Mouse (Mus musculus) lung, adult 18-20 months (tissue): ENCODE data around the gene Hist1h2ah.

Experiments
- DNase-seq, 2 experiments: peaks; one replicate each; pipeline ENCODE4 v3.0.0; 2022; ENCODE audit warnings: mixed read lengths in 2 of 2

The Hist1h2ah gene

DNA sequence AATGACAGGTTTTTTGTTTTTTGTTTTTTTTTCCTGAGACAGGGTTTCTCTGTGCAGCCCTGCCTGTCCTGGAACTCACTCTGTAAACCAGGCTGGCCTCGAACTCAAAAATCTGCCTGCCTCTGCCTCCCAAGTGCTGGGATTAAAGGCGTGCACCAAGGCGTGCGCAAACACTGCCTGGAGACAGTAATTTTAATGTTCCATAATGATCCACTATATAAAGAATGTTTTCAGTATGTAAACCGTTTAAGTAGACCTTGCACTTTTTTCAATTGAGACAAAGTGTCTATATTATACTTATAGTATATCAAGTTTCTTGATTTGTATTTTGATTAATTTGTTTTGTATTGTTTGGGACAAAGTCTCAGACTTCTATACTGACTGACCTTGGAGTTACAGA is 4.0 kb upstream of the Hist1h2ah start:
- no peak for DNase-seq

GRCm38 (mm10) chr13:22037415-22037814 is 2.0 kb upstream of the Hist1h2ah start:
- DNase-seq = no peak

DNA sequence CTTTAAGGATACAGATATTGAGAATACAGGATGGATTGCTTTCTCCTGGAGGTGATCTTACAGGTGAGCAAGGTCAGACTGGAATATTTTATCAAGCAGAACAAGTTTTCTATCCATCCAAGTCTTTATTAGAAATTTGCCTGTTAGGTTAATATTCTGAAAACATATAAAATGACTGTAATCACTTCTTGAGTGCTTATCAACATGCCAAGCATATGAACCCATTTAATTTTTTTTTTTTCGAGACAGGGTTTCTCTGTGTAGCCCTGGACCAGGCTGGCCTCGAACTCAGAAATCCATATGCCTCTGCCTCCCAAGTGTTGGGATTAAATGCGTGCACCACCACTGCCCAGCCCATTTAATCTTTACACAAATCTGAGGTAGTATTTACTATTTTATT is 1.6 kb upstream of the Hist1h2ah start:
- no peak for DNase-seq

DNA sequence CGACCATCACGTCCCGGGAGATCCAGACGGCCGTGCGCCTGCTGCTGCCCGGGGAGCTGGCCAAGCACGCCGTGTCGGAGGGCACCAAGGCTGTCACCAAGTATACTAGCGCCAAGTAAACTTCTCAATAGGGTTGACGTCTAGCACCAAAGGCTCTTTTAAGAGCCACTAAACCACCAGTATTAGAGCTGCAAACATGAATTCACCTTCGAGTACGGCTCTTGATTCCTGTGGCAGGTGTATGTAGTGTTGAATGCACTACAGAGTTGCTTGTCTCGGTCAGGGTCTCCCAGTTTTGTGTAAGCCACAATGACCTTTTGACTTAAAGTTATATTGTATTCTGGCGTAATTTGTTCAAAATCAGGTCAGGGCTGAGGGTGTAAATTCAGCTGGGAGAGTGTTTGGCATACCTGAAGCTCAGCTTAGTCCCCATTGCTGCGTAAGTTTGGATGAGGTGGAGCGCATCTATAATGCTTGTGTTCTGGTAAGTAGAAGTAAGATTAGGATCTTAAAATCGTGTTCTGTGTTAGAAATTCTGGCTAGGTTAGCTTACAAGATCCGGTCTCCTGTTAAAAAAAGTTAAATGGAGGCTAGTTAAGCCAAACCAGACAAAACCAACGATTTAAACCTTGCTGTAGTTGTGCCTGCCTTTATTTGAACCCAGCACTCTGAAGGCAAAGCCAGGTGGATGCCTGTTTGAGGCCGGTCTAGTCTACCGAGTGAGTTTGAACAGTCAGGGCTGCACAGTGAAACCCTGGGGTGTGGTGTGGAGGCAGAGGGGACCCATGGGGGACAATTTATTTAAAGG is 985 bp upstream of the Hist1h2ah start:
- no peak for DNase-seq

DNA sequence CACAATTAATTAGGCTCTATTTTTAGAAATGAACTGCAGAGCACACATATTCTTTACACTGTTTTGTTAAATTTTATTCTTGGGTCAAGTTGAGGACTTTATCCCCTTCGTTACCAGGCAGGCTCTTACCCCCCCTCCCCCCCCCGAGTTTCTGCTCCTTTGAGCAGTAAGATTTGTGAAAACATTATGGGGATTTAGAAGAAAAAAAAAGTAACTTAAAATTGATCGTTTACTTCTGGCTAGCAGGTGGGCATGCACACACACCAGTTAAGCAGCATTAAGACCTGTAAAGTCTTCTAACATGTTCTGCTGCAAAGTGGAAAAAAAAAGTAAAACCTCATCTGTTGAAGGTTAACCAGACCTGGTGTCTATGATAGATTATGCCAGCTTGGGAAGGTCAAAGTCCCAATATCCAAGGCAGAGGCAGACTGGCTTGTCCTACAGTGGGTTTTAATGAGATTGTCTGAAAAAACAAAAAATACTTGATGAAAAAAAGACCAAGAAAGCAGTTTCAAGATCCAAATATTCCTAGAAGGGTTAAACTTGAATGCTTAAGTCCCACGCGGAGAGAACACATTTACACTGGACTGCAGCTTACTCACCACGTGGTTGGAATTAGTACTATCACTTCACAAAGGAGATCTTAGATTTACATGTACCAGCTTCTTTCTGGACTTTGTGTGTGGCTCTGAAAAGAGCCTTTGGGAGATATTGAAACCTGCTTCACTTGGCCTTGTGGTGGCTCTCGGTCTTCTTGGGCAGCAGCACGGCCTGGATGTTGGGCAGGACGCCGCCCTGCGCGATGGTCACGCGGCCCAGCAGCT is 713 bp downstream of the Hist1h2ah start:
- no peak for DNase-seq

DNA sequence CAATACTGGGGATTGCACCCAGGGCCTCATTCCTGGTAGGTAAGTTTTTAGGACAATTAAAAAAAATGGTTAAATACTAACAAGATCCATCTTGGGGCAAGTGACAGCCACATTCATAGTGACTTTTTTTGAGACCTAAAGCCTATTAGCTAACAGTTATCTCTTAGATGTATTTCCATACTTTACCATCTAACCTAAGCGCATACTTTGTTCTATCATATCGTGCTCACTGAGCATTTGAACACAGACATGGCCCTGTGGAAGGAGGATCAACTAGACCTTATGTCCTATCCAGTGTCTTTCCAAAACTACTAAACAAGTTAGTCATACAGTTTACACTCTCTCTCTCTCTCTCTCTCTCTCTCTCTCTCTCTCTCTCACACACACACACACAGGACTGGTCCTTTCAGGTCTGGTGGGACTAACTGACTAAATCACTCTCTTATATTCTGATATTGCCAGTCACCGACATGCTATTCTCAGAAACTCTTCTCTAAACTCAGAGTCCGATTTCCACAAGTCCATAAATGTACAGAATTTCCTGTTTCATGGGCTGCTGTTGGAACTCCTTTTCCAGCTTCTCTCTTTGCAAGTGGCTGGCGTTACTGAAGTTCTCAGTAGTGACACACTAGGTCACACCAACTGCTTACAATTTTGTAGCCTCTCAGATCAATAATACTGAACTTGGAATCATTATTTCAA is 1.5 kb downstream of the Hist1h2ah start:
- DNase-seq = no peak

- DNase-seq = no peak
These were observed 4.9 kb downstream of the Hist1h2ah start for GRCm38 (mm10) chr13:22030493-22030892.

- no peak for DNase-seq
These were observed 5.4 kb downstream of the Hist1h2ah start for GRCm38 (mm10) chr13:22029928-22030327.

GRCm38 (mm10) chr13:22028673-22029460 is 6.5 kb downstream of the Hist1h2ah start:
- DNase-seq = peak; percentile 93 to 94

DNA sequence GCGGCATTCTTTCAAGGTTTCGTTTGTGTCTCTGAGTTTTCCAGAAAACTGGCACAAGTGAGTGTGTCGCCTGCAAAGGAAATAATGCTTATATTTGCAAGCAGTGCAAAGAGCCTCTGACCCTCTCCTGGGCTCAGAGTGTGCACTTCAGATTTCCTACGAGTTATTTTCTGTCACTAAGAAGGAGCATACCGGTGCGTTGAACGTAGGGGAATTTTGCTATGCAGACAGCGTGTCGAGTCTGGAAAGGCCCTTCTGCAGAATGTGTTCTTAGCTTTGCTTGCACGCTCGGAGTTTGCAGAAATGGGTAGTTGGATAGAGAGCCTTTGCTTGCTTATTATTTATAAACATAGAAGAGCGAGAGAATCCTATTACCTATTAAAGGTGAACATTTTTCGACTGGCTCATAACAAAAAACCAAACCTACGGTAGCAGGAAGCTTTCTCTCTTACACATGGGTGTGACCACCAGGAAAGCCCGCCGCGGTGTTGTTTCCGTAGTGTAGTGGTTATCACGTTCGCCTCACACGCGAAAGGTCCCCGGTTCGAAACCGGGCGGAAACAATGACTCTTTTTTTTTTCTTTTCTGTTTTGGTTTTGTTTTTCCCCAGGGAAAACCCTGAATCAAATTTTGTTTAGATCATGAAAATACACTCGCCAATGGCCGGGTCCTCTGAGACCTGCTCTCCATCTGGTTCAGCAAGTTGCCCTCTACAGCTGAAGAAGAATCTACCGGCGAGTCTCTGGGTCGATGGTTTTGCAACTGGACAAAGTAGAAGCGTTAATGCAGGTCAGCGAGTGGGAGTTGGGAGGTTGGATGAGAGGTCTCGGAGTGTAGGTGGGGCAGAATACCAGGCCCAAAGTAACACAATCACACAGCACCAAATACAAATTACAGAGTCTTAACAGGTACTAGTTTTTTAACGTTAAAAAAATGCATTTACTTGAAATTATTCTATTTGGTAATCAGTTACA is 9.0 kb downstream of the Hist1h2ah start:
- DNase-seq = peak; percentile 76 to 79

- DNase-seq = peak; percentile 81
These were observed 13.1 kb downstream of the Hist1h2ah start for GRCm38 (mm10) chr13:22022241-22022640.

GRCm38 (mm10) chr13:22021581-22021980 is 13.8 kb downstream of the Hist1h2ah start:
- DNase-seq = no peak

DNA sequence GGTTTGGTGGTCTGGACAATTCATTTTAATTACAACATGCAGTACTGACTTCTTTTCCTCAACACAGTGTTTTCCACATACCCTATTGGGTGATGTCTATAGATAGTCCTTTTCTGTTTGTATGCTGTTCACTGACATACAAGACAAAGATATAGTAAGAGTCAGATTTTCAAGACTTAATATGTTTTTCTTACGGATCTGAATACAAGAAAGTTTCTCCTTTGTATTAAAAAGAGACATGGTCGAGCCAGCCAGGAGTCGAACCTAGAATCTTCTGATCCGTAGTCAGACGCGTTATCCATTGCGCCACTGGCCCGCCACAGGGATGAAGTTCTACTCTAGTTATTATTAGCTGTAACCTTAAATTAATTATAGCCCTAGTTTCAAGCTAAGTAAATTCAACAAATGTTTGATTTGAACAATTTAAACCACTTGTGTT is 14.4 kb downstream of the Hist1h2ah start:
- DNase-seq = peak; percentile 56 to 60

- no peak for DNase-seq
These were observed 15.2 kb downstream of the Hist1h2ah start for GRCm38 (mm10) chr13:22019934-22020835.

- DNase-seq = peak; percentile 60 to 68
These were observed 19.6 kb downstream of the Hist1h2ah start for GRCm38 (mm10) chr13:22015479-22016450.

DNA sequence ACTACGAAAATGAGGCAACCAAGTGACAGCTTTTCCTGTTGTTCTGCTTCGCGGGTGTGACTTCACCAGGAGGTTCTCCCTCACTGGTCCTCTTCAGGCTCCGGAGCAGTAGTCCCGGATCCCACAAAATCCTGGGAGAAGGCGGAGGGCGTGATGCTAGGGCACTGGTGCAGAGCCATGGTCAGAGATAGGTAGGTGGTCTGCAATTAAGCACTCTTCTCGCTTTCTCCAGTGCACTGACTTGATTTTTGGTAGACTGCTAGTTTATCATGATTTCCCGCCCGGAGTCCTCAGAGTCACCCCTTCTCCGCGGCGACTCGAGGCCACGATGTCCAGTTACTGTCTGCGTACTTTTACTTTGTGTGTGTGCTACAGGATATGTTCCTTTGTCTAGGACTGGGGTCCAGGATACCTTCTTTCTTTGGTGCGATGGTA is 20.9 kb downstream of the Hist1h2ah start:
- no peak for DNase-seq

GRCm38 (mm10) chr13:22013716-22014115 is 21.7 kb downstream of the Hist1h2ah start:
- no peak for DNase-seq

- DNase-seq = no peak
These were observed 25.7 kb downstream of the Hist1h2ah start, which contains the start of gene Prss16 for GRCm38 (mm10) chr13:22009642-22010041. Gene Prss16, minus strand, starts transcription at chr13:22009742.

DNA sequence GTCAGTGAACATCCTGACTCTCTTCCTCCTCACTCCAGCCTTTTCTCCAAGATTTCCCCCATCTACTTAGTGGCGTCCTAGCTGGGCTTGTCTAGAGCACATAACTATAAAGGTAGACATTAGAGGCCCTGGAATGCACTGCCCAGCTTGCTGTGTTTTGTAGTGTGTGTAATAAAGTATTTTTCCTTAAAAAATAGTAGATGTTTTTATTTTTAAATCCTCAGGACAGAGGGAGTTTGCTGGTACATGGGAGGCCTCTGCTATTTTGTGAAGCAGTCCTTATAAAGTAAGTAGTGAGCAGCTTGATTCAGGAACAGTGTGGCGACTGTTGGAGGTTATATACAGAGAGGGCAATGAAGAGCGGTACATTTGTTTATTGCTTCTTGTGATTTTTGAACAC is 26.7 kb downstream of the Hist1h2ah start:
- no peak for DNase-seq
